ENCODE assay signal across 32 mouse cellular contexts in genomic region chr9:108183531-108183994, GRCm38 (mm10). TPM values are rescaled to one million over a fixed set of nuclear protein-coding genes. Genes with fewer than 3 reads are reported as not detected.
A peak's percentile ranks its signal among the peaks of the same experiment; 100 is the strongest.
DNase-seq lines count a peak whose midpoint lies in the region; ATAC-seq and TF ChIP-seq lines count a peak whose summit lies in the region.
"Had no signal": no experiment of that assay in that cellular context is flagged by ENCODE, and none has a peak within 500 bp of the region (broad histone marks: within the 10 kb centered on the region; RNA-seq: fewer than 3 reads in every experiment).

No protein-coding gene starts in this region.

- H3K4me3 ChIP-seq in midbrain, embryonic 11.5 days (ENCODE audit: low read depth, low read length) = no peak overlapping the region
- H3K4me3 ChIP-seq in midbrain, embryonic 16.5 days (ENCODE audit: low read depth, low read length) = no peak overlapping the region
- H3K4me3 ChIP-seq in cerebellum, adult 2 months (replicated peaks; ENCODE audit: insufficient read depth, low read depth, low read length) = peak overlapping the region; percentile 20
- H3K4me3 ChIP-seq: embryonic facial prominence, embryonic 13.5 days; erythroblast, embryonic 14.5 days; gastrocnemius, adult 2 months; heart, embryonic 13.5 days; hindbrain, embryonic 15.5 days; neural tube, embryonic 15.5 days; stomach, embryonic 15.5 days had no signal

- no peaks in the 10 kb centered on the region for H3K9me3 ChIP-seq in midbrain, embryonic 11.5 days (ENCODE audit: control insufficient read depth, low read length)
- no peaks in the 10 kb centered on the region for H3K9me3 ChIP-seq in midbrain, embryonic 16.5 days (replicated peaks; ENCODE audit: control insufficient read depth, low read length, poor library complexity, severe bottlenecking)
- H3K9me3 ChIP-seq: embryonic facial prominence, embryonic 13.5 days; heart, embryonic 13.5 days; hindbrain, embryonic 15.5 days; neural tube, embryonic 15.5 days; stomach, embryonic 15.5 days had no signal

- peak; percentile 51 for DNase-seq in cerebellum, adult 11 months
- DNase-seq in cerebellum, postnatal 4 days (ENCODE audit: low spot score in 2 of 2) = no peak
- peak; percentile 51 for DNase-seq in midbrain, embryonic 11.5 days (ENCODE audit: low spot score, missing footprints)
- DNase-seq in cerebellum, adult 2 months = peak; percentile 72 to 77
- DNase-seq in cerebellum, postnatal 36 days = peak; percentile 55 to 61
- no peak for DNase-seq in thymus, postnatal 4 days
- DNase-seq in thymus, postnatal 0 days (ENCODE audit: low spot score) = no peak
- DNase-seq: adrenal gland, postnatal 36 days; gastrocnemius, adult 2 months; gastrocnemius, postnatal 36 days; heart, adult 18-20 months; heart, postnatal 10 days; kidney, adult 18-20 months; kidney, postnatal 36 days; layer of hippocampus, postnatal 36 days; liver; lung, adult 2 months; lung, postnatal 10 days; midbrain, embryonic 14.5 days; retina, postnatal 1 day; right cerebral cortex, postnatal 14 days had no signal

- no peak for TF ChIP-seq POLR2A in cerebellum, adult 2 months (IDR thresholded peaks at IDR 0.05; ENCODE audit: borderline replicate concordance, insufficient read depth, low read length)

- H3K9ac ChIP-seq in midbrain, embryonic 11.5 days (ENCODE audit: low read length) = no peak overlapping the region
- H3K9ac ChIP-seq in midbrain, embryonic 16.5 days (ENCODE audit: low read depth, low read length) = no peak overlapping the region
- H3K9ac ChIP-seq: embryonic facial prominence, embryonic 13.5 days; heart, embryonic 13.5 days; hindbrain, embryonic 15.5 days; liver, embryonic 14.5 days; neural tube, embryonic 15.5 days; stomach, embryonic 15.5 days had no signal

- WGBS in midbrain, embryonic 11.5 days = 94% methylated on average over 19 of the region's 19 CpGs
- 96% methylated on average over 19 of the region's 19 CpGs for WGBS in midbrain, embryonic 16.5 days
- 10% methylated on average over 19 of the region's 19 CpGs for WGBS in cerebellum, adult 2 months

- H3K4me1 ChIP-seq in midbrain, embryonic 11.5 days (ENCODE audit: control insufficient read depth, insufficient read depth, low read length) = no peaks in the 10 kb centered on the region
- H3K4me1 ChIP-seq in midbrain, embryonic 16.5 days (ENCODE audit: control insufficient read depth, insufficient read depth, low read length) = peaks cover 12% of the 10 kb centered on the region
- peaks cover 67% of the 10 kb centered on the region for H3K4me1 ChIP-seq in cerebellum, adult 2 months (ENCODE audit: control insufficient read depth, insufficient read depth, low read length)
- H3K4me1 ChIP-seq: embryonic facial prominence, embryonic 13.5 days; stomach, embryonic 15.5 days had no signal

- no peak for TF ChIP-seq CTCF in cerebellum, adult 2 months (IDR thresholded peaks at IDR 0.05; ENCODE audit: borderline replicate concordance, insufficient read depth, low read depth, low read length)

- no peak for ATAC-seq in midbrain, embryonic 11.5 days (ENCODE audit: low FRiP score)
- no peak for ATAC-seq in midbrain, embryonic 16.5 days
- ATAC-seq: forebrain, embryonic 16.5 days; inflammation-experienced regulatory T-cells, adult 6 months had no signal

- H3K36me3 ChIP-seq in midbrain, embryonic 11.5 days (ENCODE audit: control insufficient read depth, insufficient read depth, low read length) = no peaks in the 10 kb centered on the region
- peaks cover 7% of the 10 kb centered on the region for H3K36me3 ChIP-seq in midbrain, embryonic 16.5 days (ENCODE audit: control insufficient read depth, insufficient read depth, low read length)
- H3K36me3 ChIP-seq: embryonic facial prominence, embryonic 13.5 days; heart, embryonic 13.5 days; hindbrain, embryonic 15.5 days; stomach, embryonic 15.5 days had no signal

- no peaks in the 10 kb centered on the region for H3K27me3 ChIP-seq in midbrain, embryonic 11.5 days (ENCODE audit: control insufficient read depth, insufficient read depth, low read length)
- H3K27me3 ChIP-seq in midbrain, embryonic 16.5 days (ENCODE audit: control insufficient read depth, insufficient read depth, low read depth, low read length) = no peaks in the 10 kb centered on the region
- no peaks in the 10 kb centered on the region for H3K27me3 ChIP-seq in cerebellum, adult 2 months (ENCODE audit: control insufficient read depth, insufficient read depth, low read length)
- H3K27me3 ChIP-seq: hindbrain, embryonic 15.5 days; neural tube, embryonic 15.5 days had no signal

- H3K4me2 ChIP-seq in midbrain, embryonic 11.5 days = no peak overlapping the region
- H3K4me2 ChIP-seq in midbrain, embryonic 16.5 days (ENCODE audit: low read length) = no peak overlapping the region
- H3K4me2 ChIP-seq: embryonic facial prominence, embryonic 13.5 days; heart, embryonic 13.5 days; hindbrain, embryonic 15.5 days; neural tube, embryonic 15.5 days; stomach, embryonic 15.5 days had no signal

- H3K27ac ChIP-seq in midbrain, embryonic 11.5 days (ENCODE audit: low read depth, low read length) = no peak overlapping the region
- no peak overlapping the region for H3K27ac ChIP-seq in midbrain, embryonic 16.5 days (ENCODE audit: low read length)
- H3K27ac ChIP-seq in cerebellum, adult 2 months (ENCODE audit: insufficient read depth, low read length) = peak overlapping the region; percentile 88
- H3K27ac ChIP-seq: embryonic facial prominence, embryonic 13.5 days; gastrocnemius, adult 2 months; heart, embryonic 13.5 days; hindbrain, embryonic 15.5 days; liver, embryonic 14.5 days; macrophage; neural tube, embryonic 15.5 days; stomach, embryonic 15.5 days had no signal

RNA-seq across cellular contexts. Expression of gene Bsn, which starts 6.6 kb away (rescaled TPM):
- polyA plus RNA-seq in midbrain, embryonic 11.5 days (2014; fragmentation: Nextera tagmentation; extraction: Ambion mirVana) = 2.4 TPM in 2 replicates
- polyA plus RNA-seq in midbrain, embryonic 16.5 days (2015; fragmentation: Nextera tagmentation; extraction: Ambion mirVana) = 8.6 and 10.1 TPM in 2 replicates
- polyA plus RNA-seq in cerebellum, adult 2 months (2012; rRNA removed) = 70.0 and 77.6 TPM in 2 replicates
- 1.9 and 2.0 TPM in 2 replicates for polyA plus RNA-seq in thymus, postnatal 0 days (2015; fragmentation: Nextera tagmentation; extraction: Ambion mirVana)

Comparison
In these comparisons a context has a peak if more than half of its experiments do, and no peak if none do; other contexts are left out.
1. DNase-seq: peak in cerebellum, adult 11 months (single experiment), midbrain, embryonic 11.5 days (single experiment), cerebellum, adult 2 months (2 of 2) and cerebellum, postnatal 36 days (2 of 2); none in cerebellum, postnatal 4 days (0 of 2), thymus, postnatal 4 days (single experiment) and thymus, postnatal 0 days (single experiment).